Mouse (Mus musculus) MEL (cell line): ENCODE measurements around the gene Myl4. TPM values are rescaled to one million over a fixed set of nuclear protein-coding genes. Genes with fewer than 3 reads are reported as not detected.
A peak's percentile ranks its signal among the peaks of the same experiment; 100 is the strongest.

Source experiments
- DNase-seq: peaks from one replicate; pipeline ENCODE4 v3.0.0; 2011; ENCODE audit warnings: low read depth, low spot score
- H3K27ac ChIP-seq: 2 replicates; pipeline ENCODE4 v1.5.1; 2012; ENCODE audit warnings: low read depth, mild to moderate bottlenecking, control low read depth, low read length, moderate library complexity; ENCODE audit not compliant: control insufficient read depth
- H3K27me3 ChIP-seq, 2 experiments: fragments of 150-350 bp in 1 of 2; sonication (generic) in 1 of 2; 2 replicates each; pipeline ENCODE4 v1.6.1; 2012; ENCODE audit warnings: low read length in 2 of 2, mild to moderate bottlenecking in 2 of 2, improper control_type of control experiment in 1 of 2, moderate library complexity in 1 of 2; ENCODE audit not compliant: insufficient read depth in 2 of 2, control insufficient read depth in 1 of 2
- H3K36me3 ChIP-seq, 2 experiments: 2 replicates each; pipeline ENCODE4 v1.6.1; 2012 to 2014; ENCODE audit warnings: low read length in 2 of 2, improper control_type of control experiment in 1 of 2, inconsistent platforms in 1 of 2, mild to moderate bottlenecking in 1 of 2; ENCODE audit not compliant: insufficient read depth in 2 of 2, control insufficient read depth in 1 of 2
- H3K4me1 ChIP-seq, 2 experiments: fragments of 150-350 bp in 1 of 2; sonication (generic) in 1 of 2; 2 replicates each; pipeline ENCODE4 v1.6.1; 2012; ENCODE audit warnings: low read length in 2 of 2, improper control_type of control experiment in 1 of 2, mild to moderate bottlenecking in 1 of 2; ENCODE audit not compliant: insufficient read depth in 2 of 2, control insufficient read depth in 1 of 2
- H3K4me3 ChIP-seq, 2 experiments: fragments of 150-350 bp in 1 of 2; sonication (generic) in 1 of 2; 2 replicates each; pipeline ENCODE4 v1.5.1; 2012; ENCODE audit warnings: low read depth in 2 of 2, low read length in 2 of 2, mild to moderate bottlenecking in 2 of 2, moderate library complexity in 2 of 2, control low read depth in 1 of 2, improper control_type of control experiment in 1 of 2; ENCODE audit not compliant: control insufficient read depth in 1 of 2, insufficient read depth in 1 of 2
- H3K79me2 ChIP-seq: 2 replicates; pipeline ENCODE4 v1.6.1; 2012; ENCODE audit warnings: mild to moderate bottlenecking, low read length, moderate library complexity; ENCODE audit not compliant: control insufficient read depth, poor library complexity, insufficient read depth
- H3K9ac ChIP-seq: 2 replicates; pipeline ENCODE4 v1.6.1; 2012; ENCODE audit warnings: low read depth, mild to moderate bottlenecking, control low read depth, low read length, moderate library complexity; ENCODE audit not compliant: control insufficient read depth, poor library complexity, severe bottlenecking
- H3K9me3 ChIP-seq: fragments of 150-350 bp; sonication (generic); replicated peaks from 2 replicates; pipeline ENCODE4 v1.6.1; 2012; ENCODE audit warnings: mild to moderate bottlenecking, low read length, improper control_type of control experiment, moderate library complexity; ENCODE audit not compliant: insufficient read depth
- BHLHE40 ChIP-seq: IDR thresholded peaks from 2 replicates; pipeline ENCODE4 v1.6.1; 2012; ENCODE audit warnings: low read depth, mild to moderate bottlenecking, inconsistent platforms, low read length, improper control_type of control experiment, borderline replicate concordance
- CHD1 ChIP-seq: IDR thresholded peaks from 2 replicates; pipeline ENCODE4 v1.6.1; 2012; ENCODE audit warnings: low read depth, mild to moderate bottlenecking, inconsistent platforms, low read length, improper control_type of control experiment
- CHD2 ChIP-seq: IDR thresholded peaks from 2 replicates; pipeline ENCODE4 v1.6.1; 2011; ENCODE audit warnings: low read length, improper control_type of control experiment
- E2F4 ChIP-seq: IDR thresholded peaks from 2 replicates; pipeline ENCODE4 v1.6.1; 2011; ENCODE audit warnings: low read depth, low read length, improper control_type of control experiment, borderline replicate concordance
- ELF1 ChIP-seq: IDR thresholded peaks from 2 replicates; pipeline ENCODE4 v1.6.1; 2014; ENCODE audit warnings: low read depth, mild to moderate bottlenecking, inconsistent platforms, low read length, improper control_type of control experiment, moderate library complexity
- EP300 ChIP-seq, 2 experiments: IDR thresholded peaks; 2 replicates each; pipeline ENCODE4 v1.6.1; 2011; ENCODE audit warnings: improper control_type of control experiment in 2 of 2, low read length in 2 of 2, low read depth in 1 of 2, mild to moderate bottlenecking in 1 of 2
- ETS1 ChIP-seq: IDR thresholded peaks from 2 replicates; pipeline ENCODE4 v1.6.1; 2012; ENCODE audit warnings: low read depth, mild to moderate bottlenecking, inconsistent platforms, low read length, improper control_type of control experiment, moderate library complexity
- GATA1 ChIP-seq: IDR thresholded peaks from 2 replicates; pipeline ENCODE4 v1.6.1; 2011; ENCODE audit warnings: low read depth, low read length, improper control_type of control experiment
- MAZ ChIP-seq: IDR thresholded peaks from 2 replicates; pipeline ENCODE4 v1.6.1; 2012; ENCODE audit warnings: low read depth, mild to moderate bottlenecking, inconsistent platforms, low read length, improper control_type of control experiment
- MXI1 ChIP-seq: IDR thresholded peaks from 2 replicates; pipeline ENCODE4 v1.6.1; 2011; ENCODE audit warnings: mild to moderate bottlenecking, low read depth, low read length, improper control_type of control experiment
- MYB ChIP-seq: IDR thresholded peaks from 2 replicates; pipeline ENCODE4 v1.6.1; 2011; ENCODE audit warnings: mild to moderate bottlenecking, low read depth, low read length, improper control_type of control experiment
- POLR2A ChIP-seq, 2 experiments: IDR thresholded peaks; 2 replicates each; pipeline ENCODE4 v1.6.1; 2011 to 2012; ENCODE audit warnings: low read length in 2 of 2, mild to moderate bottlenecking in 2 of 2, control low read depth in 1 of 2, improper control_type of control experiment in 1 of 2, low read depth in 1 of 2, moderate library complexity in 1 of 2; ENCODE audit not compliant: control insufficient read depth in 1 of 2, insufficient read depth in 1 of 2, poor library complexity in 1 of 2
- POLR2AphosphoS2 ChIP-seq: IDR thresholded peaks from 2 replicates; pipeline ENCODE4 v1.6.1; 2011; ENCODE audit warnings: low read length, improper control_type of control experiment
- RCOR1 ChIP-seq: IDR thresholded peaks from 2 replicates; pipeline ENCODE4 v1.6.1; 2012; ENCODE audit warnings: low read depth, mild to moderate bottlenecking, inconsistent platforms, low read length, improper control_type of control experiment
- SIN3A ChIP-seq: IDR thresholded peaks from 2 replicates; pipeline ENCODE4 v1.6.1; 2012; ENCODE audit warnings: low read length, improper control_type of control experiment, inconsistent platforms
- SMC3 ChIP-seq: IDR thresholded peaks from 2 replicates; pipeline ENCODE4 v1.6.1; 2011; ENCODE audit warnings: low read depth, low read length, improper control_type of control experiment
- TAL1 ChIP-seq: IDR thresholded peaks from 2 replicates; pipeline ENCODE4 v1.6.1; 2012; ENCODE audit warnings: mild to moderate bottlenecking, inconsistent platforms, low read length, moderate library complexity, mixed read lengths
- TBP ChIP-seq: IDR thresholded peaks from 2 replicates; pipeline ENCODE4 v1.8.0; 2011; ENCODE audit warnings: low read depth, low read length, improper control_type of control experiment
- USF2 ChIP-seq, 2 experiments: IDR thresholded peaks; 2 replicates each; pipeline ENCODE4 v1.6.1; 2011 to 2012; ENCODE audit warnings: improper control_type of control experiment in 2 of 2, low read length in 2 of 2, borderline replicate concordance in 1 of 2, inconsistent platforms in 1 of 2, low read depth in 1 of 2, mild to moderate bottlenecking in 1 of 2; ENCODE audit not compliant: insufficient read depth in 1 of 2
- ZC3H11A ChIP-seq: IDR thresholded peaks from 2 replicates; pipeline ENCODE4 v1.6.1; 2012; ENCODE audit warnings: low read depth, mild to moderate bottlenecking, inconsistent platforms, low read length, improper control_type of control experiment
- ZMIZ1 ChIP-seq: IDR thresholded peaks from 2 replicates; pipeline ENCODE4 v1.6.1; 2012; ENCODE audit warnings: low read depth, mild to moderate bottlenecking, inconsistent platforms, low read length, improper control_type of control experiment, moderate library complexity
- polyA plus RNA-seq, 2 experiments: library from polyadenylated mRNA; stranded (reverse) in 1 of 2; unstranded in 1 of 2; fragments of >175 nt in 1 of 2; fragments of >200 nt in 1 of 2; gene quantifications; 2 replicates each; pipeline versions ENCODE4 v1.2.1 to v1.2.4; 2012; ENCODE audit warnings: low replicate concordance in 2 of 2, low read depth in 1 of 2; ENCODE audit not compliant: insufficient read length in 2 of 2, insufficient read depth in 1 of 2, missing spikeins in 1 of 2
- total RNA-seq: library from RNA; depleted of rRNA; stranded (reverse); fragments of 300-350 nt; gene quantifications from 2 replicates; pipeline ENCODE4 v1.2.3, GENCODE M21; 2012

Myl4 gene
- total and polyA plus RNA-seq, 3 experiments: 0.29 to 1.3 TPM; not detected in 1

- Histone ChIP-seq H3K4me3 (no peak overlapping the region), H3K36me3 (peaks cover 0 to 24% of the 10 kb centered on the region in 2 experiments; a peak in 2 of 4 replicates), H3K79me2 (no peaks in the 10 kb centered on the region), H3K27ac (no peak overlapping the region), H3K4me1 (peaks cover 0 to 43% of the 10 kb centered on the region in 2 experiments; a peak in 2 of 4 replicates), H3K9me3 (no peaks in the 10 kb centered on the region), H3K9ac (no peak overlapping the region), H3K27me3 (no peaks in the 10 kb centered on the region)
- DNase-seq: peak; percentile 87
- no peak for TF ChIP-seq CHD1
- peak; percentile 22; the same call in 1 of the 2 replicates for TF ChIP-seq TAL1
- TF ChIP-seq ELF1: no peak
- no peak for TF ChIP-seq USF2 (IDR thresholded peaks at IDR 0.05; ENCODE audit: borderline replicate concordance in 1 of 2, insufficient read depth in 1 of 2, low read depth in 1 of 2, low read length in 2 of 2)
- TF ChIP-seq RCOR1: no peak
- 0 out of 2 replicates have a peak, but pooled peaks have one; percentile 37 for TF ChIP-seq GATA1
- no peak for TF ChIP-seq CHD2
- TF ChIP-seq POLR2AphosphoS2: no peak
- TF ChIP-seq MYB: no peak
- no peak for TF ChIP-seq MXI1
These were observed 75.3 kb downstream of the Myl4 start for GRCm38 (mm10) chr11:104625453-104626402.

- no peak overlapping the region for H3K27ac ChIP-seq
- TF ChIP-seq TBP: no peak
- TF ChIP-seq USF2 (IDR thresholded peaks at IDR 0.05; ENCODE audit: borderline replicate concordance in 1 of 2, insufficient read depth in 1 of 2, low read depth in 1 of 2, low read length in 2 of 2): no peak
- TF ChIP-seq ELF1: no peak
- no peak for TF ChIP-seq ETS1
- no peak for TF ChIP-seq SIN3A
- TF ChIP-seq E2F4: no peak
- TF ChIP-seq POLR2A (IDR thresholded peaks at IDR 0.05; ENCODE audit: control insufficient read depth in 1 of 2, insufficient read depth in 1 of 2, low read depth in 1 of 2, low read length in 2 of 2, poor library complexity in 1 of 2): no peak
- no peak for TF ChIP-seq RCOR1
- TF ChIP-seq SMC3: no peak
- TF ChIP-seq EP300 (IDR thresholded peaks at IDR 0.05; ENCODE audit: low read depth in 1 of 2, low read length in 2 of 2): no peak
- TF ChIP-seq ZMIZ1: no peak
- no peak for TF ChIP-seq ZC3H11A
- no peak for TF ChIP-seq MAZ
- no peak for TF ChIP-seq BHLHE40
- no peaks in the 10 kb centered on the region for H3K27me3 ChIP-seq
- H3K4me1 ChIP-seq: peaks cover 0 to 43% of the 10 kb centered on the region in 2 experiments; a peak in 2 of 4 replicates
- no peaks in the 10 kb centered on the region for H3K79me2 ChIP-seq
- H3K4me3 ChIP-seq: no peak overlapping the region
- DNase-seq: no peak
- H3K9ac ChIP-seq: no peak overlapping the region
- peaks cover 0 to 24% of the 10 kb centered on the region in 2 experiments; a peak in 2 of 4 replicates for H3K36me3 ChIP-seq
- no peaks in the 10 kb centered on the region for H3K9me3 ChIP-seq
These were observed 76.2 kb downstream of the Myl4 start for GRCm38 (mm10) chr11:104626635-104627034.
